Mouse (Mus musculus) liver, embryonic 16.5 days (tissue): ENCODE results near the gene Esp1. TPM values are rescaled to one million over a fixed set of nuclear protein-coding genes. Genes with fewer than 3 reads are reported as not detected.
"Not testable (repeated sequence)": the region's sequence is repeated elsewhere in the genome, so short reads cannot be mapped to it uniquely, and the experiment has no call there.

Experiments used
- ATAC-seq: fragments of 200-750 bp; cut with Nextera tagmentation; 2 replicates; pipeline ENCODE4 v1.8.0; 2017; ENCODE audit warnings: low read depth, mild to moderate bottlenecking, moderate number of reproducible peaks, moderate library complexity
- H3K27ac ChIP-seq: fragments of 300-500 bp; sonication (generic); 2 replicates; pipeline ENCODE4 v1.5.1; 2014; ENCODE audit warnings: mild to moderate bottlenecking, low read length
- H3K27me3 ChIP-seq: fragments of 300-500 bp; sonication (generic); 2 replicates; pipeline ENCODE4 v1.6.1; 2014; ENCODE audit warnings: low read depth, low read length, mixed read lengths; ENCODE audit not compliant: control insufficient read depth, insufficient read depth
- H3K36me3 ChIP-seq: fragments of 300-500 bp; sonication (generic); 2 replicates; pipeline ENCODE4 v1.6.1; 2014; ENCODE audit warnings: mild to moderate bottlenecking; ENCODE audit not compliant: control insufficient read depth, insufficient read depth
- H3K4me1 ChIP-seq: fragments of 300-500 bp; sonication (generic); 2 replicates; pipeline ENCODE4 v1.6.1; 2014; ENCODE audit warnings: low read depth, low read length, mixed read lengths; ENCODE audit not compliant: control insufficient read depth
- H3K4me2 ChIP-seq: fragments of 300-500 bp; sonication (generic); 2 replicates; pipeline ENCODE4 v1.6.1; 2014; ENCODE audit warnings: low read depth, low read length, mixed read lengths
- H3K4me3 ChIP-seq: fragments of 300-500 bp; sonication (generic); 2 replicates; pipeline ENCODE4 v1.5.1; 2014; ENCODE audit warnings: low read depth, mild to moderate bottlenecking, low read length
- H3K9ac ChIP-seq: fragments of 300-500 bp; sonication (generic); 2 replicates; pipeline ENCODE4 v1.6.1; 2014; ENCODE audit warnings: low read depth, low read length
- H3K9me3 ChIP-seq: fragments of 300-500 bp; sonication (generic); replicated peaks from 2 replicates; pipeline ENCODE4 v1.6.1; 2016; ENCODE audit warnings: low read length; ENCODE audit not compliant: control insufficient read depth
- whole genome bisulfite sequencing: fragments of 180-500 bp; shearing (Covaris S2); extraction: QIAGEN DNeasy Blood & Tissue Kit; methylation state at CpG from one replicate; pipeline ENCODE4 v1.1.7; 2014; ENCODE audit not compliant: insufficient replicate concordance; 5-methylcytosine and 5-hydroxymethylcytosine counted together
- polyA plus RNA-seq: library from polyadenylated mRNA; unstranded; fragments of >200 nt; fragmentation: Nextera tagmentation; extraction: Ambion mirVana; gene quantifications from 2 replicates; pipeline ENCODE4 v1.2.1, GENCODE M21; 2015

Gene Esp1
- not detected in 2 replicates for polyA plus RNA-seq

DNA sequence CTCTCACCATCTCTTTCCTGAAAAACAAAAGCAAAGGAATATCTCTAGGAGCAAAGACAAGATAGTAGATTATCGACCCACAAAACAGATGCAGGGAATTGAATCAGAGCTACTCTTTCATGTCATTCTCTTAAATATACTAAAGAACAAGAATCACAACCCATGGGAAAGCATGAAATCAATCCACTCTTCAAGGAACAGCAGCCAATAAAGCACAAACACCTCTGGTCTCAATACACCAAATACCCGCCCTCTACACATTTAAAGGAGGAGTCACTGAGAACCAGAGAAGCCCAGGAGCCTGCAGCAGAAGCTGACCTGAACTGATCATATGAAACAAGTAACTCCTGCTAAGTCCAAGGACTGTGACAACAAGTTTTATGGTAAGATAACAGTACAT, at the start of gene Esp1:
Gene Esp1 (plus strand): TSS at position 301 of the 400 bp plus-strand sequence.
- Histone ChIP-seq H3K27me3 (no peaks in the 10 kb centered on the region), H3K4me2 (no peak within 1 kb of the TSS), H3K4me1 (no peaks in the 10 kb centered on the region), H3K27ac (no peak within 1 kb of the TSS), H3K4me3 (no peak within 1 kb of the TSS), H3K9ac (no peak within 1 kb of the TSS), H3K9me3 (no peaks in the 10 kb centered on the region), H3K36me3 (no peaks in the 10 kb centered on the region)
- WGBS: 68% methylated on average over 2 of the region's 2 CpGs
- ATAC-seq: no peak

DNA sequence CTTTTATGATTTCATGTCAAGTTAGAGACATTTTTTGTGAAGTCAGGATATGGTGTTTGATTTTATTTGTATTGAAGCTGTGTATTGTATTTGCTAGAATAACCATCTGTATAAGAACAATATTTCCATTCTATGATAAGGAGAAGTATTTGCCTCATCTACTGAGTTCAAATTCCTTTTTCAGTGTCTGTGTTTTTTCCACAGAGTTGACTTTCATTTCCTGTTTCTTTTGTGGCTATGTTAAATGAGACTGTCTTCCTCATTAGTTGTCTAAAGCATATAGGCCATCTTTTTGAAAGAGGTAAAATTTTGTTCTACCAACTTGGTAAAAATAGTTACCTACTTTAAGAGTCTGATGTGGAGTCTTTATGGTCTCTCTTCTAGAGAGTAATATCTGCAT, 10.6 kb upstream of the Esp1 start:
- Histone ChIP-seq H3K4me2 (no peak overlapping the region), H3K27ac (no peak overlapping the region), H3K9ac (no peak overlapping the region), H3K9me3 (no peaks in the 10 kb centered on the region), H3K4me1 (no peaks in the 10 kb centered on the region), H3K36me3 (no peaks in the 10 kb centered on the region), H3K27me3 (no peaks in the 10 kb centered on the region), H3K4me3 (no peak overlapping the region)
- no peak for ATAC-seq

DNA sequence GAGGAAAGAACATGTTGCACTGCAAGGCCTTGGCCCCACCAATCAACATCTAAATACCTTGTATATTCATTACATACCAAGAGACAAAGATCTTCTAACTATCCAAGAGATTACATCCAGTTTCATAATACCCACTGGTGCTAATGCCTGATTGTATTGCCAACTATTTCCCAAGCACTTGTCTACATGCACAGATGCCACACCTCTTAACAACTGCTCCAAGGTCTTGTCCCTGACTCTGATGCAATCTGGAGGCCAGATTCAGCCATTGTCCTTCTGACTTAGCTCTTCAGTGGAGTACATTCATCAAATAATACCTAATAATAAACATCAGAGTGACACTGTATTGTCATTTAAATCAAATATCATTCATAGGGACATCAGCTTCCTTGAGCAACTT, 9.9 kb upstream of the Esp1 start:
- not testable (repeated sequence) for ATAC-seq, H3K27ac ChIP-seq, H3K27me3 ChIP-seq, H3K36me3 ChIP-seq, H3K9me3 ChIP-seq, H3K4me3 ChIP-seq, H3K4me2 ChIP-seq, H3K9ac ChIP-seq, H3K4me1 ChIP-seq

DNA sequence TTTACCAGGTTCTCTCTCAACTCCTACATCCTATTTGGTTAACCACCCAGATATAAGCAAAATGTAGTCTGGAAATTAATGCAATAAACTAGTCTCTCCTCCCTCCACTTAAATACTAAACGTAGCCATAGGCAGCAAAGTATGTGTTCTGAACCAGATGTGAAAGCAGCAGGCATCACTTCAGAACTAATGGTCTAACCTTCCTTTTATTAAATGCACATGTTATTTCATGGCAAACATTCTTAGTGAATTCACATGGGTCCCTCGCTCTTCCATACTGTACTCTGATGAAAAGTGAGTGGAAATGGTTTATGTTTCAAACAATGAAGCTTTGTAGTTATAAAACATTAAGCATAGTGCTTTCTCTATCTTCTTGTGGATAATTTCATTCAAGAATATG, 4.4 kb downstream of the Esp1 start:
- 54% methylated on average over 2 of the region's 2 CpGs for WGBS
- Histone ChIP-seq H3K9me3 (no peaks in the 10 kb centered on the region), H3K36me3 (no peaks in the 10 kb centered on the region), H3K4me3 (no peak overlapping the region), H3K27me3 (no peaks in the 10 kb centered on the region), H3K4me1 (no peaks in the 10 kb centered on the region), H3K27ac (no peak overlapping the region), H3K4me2 (no peak overlapping the region), H3K9ac (no peak overlapping the region)
- ATAC-seq: no peak

DNA sequence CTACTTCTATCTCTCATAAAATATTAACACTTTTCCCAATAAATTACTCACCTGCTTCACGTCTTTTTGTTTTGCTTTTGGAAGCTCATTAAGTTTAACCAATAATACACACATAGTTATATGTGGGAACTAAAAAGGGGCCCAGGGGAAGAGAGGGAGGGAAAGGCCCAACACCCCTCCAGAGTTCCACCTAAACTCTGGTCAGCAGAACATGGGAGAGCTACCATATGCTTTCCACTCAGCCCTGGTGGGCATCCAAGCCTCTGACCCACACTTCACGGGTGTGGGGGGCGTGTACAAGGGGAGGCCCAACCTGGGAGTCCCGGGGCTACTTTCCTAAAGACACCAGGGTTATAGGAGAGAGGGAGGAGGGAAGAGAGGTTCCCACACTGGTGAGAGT, 4.8 kb downstream of the Esp1 start:
- Histone ChIP-seq H3K36me3 (no peaks in the 10 kb centered on the region), H3K4me2 (no peak overlapping the region), H3K9ac (no peak overlapping the region), H3K4me3 (no peak overlapping the region), H3K4me1 (no peaks in the 10 kb centered on the region), H3K27me3 (no peaks in the 10 kb centered on the region), H3K27ac (no peak overlapping the region), H3K9me3 (no peaks in the 10 kb centered on the region)
- WGBS: 33% methylated on average over 4 of the region's 4 CpGs
- ATAC-seq: no peak

DNA sequence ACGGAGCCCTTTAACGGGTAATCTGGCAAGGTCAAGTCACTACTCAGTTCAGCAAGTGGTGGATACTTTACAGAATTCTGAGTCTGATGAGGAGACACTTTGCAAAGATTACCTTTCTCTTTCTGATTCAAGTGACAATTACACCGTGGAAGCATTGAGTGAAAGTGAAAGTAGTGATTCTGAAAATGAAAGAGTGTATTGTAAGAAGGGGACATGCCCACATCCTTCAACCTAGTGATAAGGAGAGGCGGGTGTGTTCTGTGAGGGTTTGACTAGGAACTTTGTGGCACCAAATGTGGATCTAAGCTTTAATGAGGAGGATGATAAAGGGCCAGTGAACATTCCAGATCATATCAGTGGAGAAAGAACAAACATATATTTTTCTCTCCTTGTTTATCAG, 36.7 kb downstream of the Esp1 start:
- Histone ChIP-seq H3K27ac (no peak overlapping the region), H3K4me1 (no peaks in the 10 kb centered on the region), H3K4me3 (no peak overlapping the region), H3K27me3 (no peaks in the 10 kb centered on the region), H3K9ac (no peak overlapping the region), H3K36me3 (no peaks in the 10 kb centered on the region), H3K4me2 (no peak overlapping the region), H3K9me3 (no peaks in the 10 kb centered on the region)
- 56% methylated on average over 4 of the region's 4 CpGs for WGBS
- no peak for ATAC-seq

DNA sequence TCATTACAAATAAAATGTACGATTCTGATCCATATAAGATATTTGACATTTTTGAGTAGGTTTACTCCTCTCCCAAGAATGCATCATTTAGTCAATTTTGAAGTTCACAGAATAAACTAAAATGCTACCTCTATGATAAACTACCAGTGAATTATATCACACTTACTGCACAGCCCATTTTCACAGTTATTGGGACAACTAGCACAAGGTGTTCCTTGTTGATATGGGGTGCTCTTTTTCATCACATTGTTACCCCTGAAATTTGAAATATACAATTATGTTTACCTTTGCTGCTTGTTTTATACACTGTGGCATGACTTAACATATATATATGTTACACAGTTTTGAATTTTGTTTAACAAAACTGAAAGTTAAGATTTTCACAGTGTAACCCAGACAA, 40.2 kb downstream of the Esp1 start:
- 48% methylated on average over 1 of the region's 1 CpGs for WGBS

More for the DNA sequence above, 40.2 kb downstream of the Esp1 start:
- ATAC-seq: peak; percentile 39
- Histone ChIP-seq H3K27ac (no peak overlapping the region), H3K4me2 (no peak overlapping the region), H3K9ac (no peak overlapping the region), H3K27me3 (no peaks in the 10 kb centered on the region), H3K9me3 (no peaks in the 10 kb centered on the region), H3K4me3 (no peak overlapping the region), H3K4me1 (no peaks in the 10 kb centered on the region), H3K36me3 (no peaks in the 10 kb centered on the region)

Other genes starting within 250 kb of the Esp1 start
- gene Esp8, start 207.1 kb upstream of the Esp1 start, polyA plus RNA-seq: not detected in 2 replicates
- gene Esp6, start 165.6 kb upstream of the Esp1 start, polyA plus RNA-seq: not detected in 2 replicates
- gene Esp4, start 128.5 kb upstream of the Esp1 start, polyA plus RNA-seq: not detected in 2 replicates
- not detected in 2 replicates for gene Esp3, start 95.0 kb upstream of the Esp1 start, polyA plus RNA-seq
- gene Crisp2, start 79.9 kb downstream of the Esp1 start, polyA plus RNA-seq: 0.08 and 0.27 TPM in 2 replicates
- 223 and 224 TPM in 2 replicates for gene Rhag, start 84.0 kb downstream of the Esp1 start, polyA plus RNA-seq
- gene 9130008F23Rik, start 153.4 kb downstream of the Esp1 start, polyA plus RNA-seq: 0.08 and 0.30 TPM in 2 replicates
- not detected in 2 replicates for gene Glyatl3, start 187.2 kb downstream of the Esp1 start, polyA plus RNA-seq
- gene Mut, start 207.6 kb downstream of the Esp1 start, polyA plus RNA-seq: 33.0 and 33.5 TPM in 2 replicates
- 21.1 and 23.8 TPM in 2 replicates for gene Cenpq, start 207.9 kb downstream of the Esp1 start, polyA plus RNA-seq